Mouse (Mus musculus): ENCODE data around the gene Rbms1. TPM values are rescaled to one million over a fixed set of nuclear protein-coding genes. Genes with fewer than 3 reads are reported as not detected.

Rbms1 gene
- polyA plus RNA-seq, 1 experiment: 94.8 TPM

GRCm38 (mm10) chr2:60714475-60714874 is 248.5 kb downstream of the Rbms1 start:
- Histone ChIP-seq H3K27ac (ENCODE audit: insufficient read depth, low read length) (no peak overlapping the region), H3K36me3 (ENCODE audit: control insufficient read depth, insufficient read depth, low read length) (no peaks in the 10 kb centered on the region), H3K4me1 (ENCODE audit: control insufficient read depth, insufficient read depth, insufficient read length) (no peaks in the 10 kb centered on the region; the same call in 1 of the 2 replicates), H3K4me3 (ENCODE audit: extremely low read depth, insufficient read depth, insufficient read length) (no peak overlapping the region), H3K27me3 (ENCODE audit: control insufficient read depth, insufficient read depth, low read length) (no peaks in the 10 kb centered on the region)
- TF ChIP-seq POLR2A (IDR thresholded peaks at IDR 0.05; ENCODE audit: low read depth, low read length) (no peak), CTCF (IDR thresholded peaks at IDR 0.05; ENCODE audit: extremely low read depth, insufficient read depth, insufficient read length, insufficient replicate concordance) (no peak)
- WGBS: 53% methylated on average over 7 of the region's 7 CpGs
- DNase-seq (ENCODE audit: low read depth in 1 of 2, low spot score in 2 of 2): no peak

- DNase-seq (ENCODE audit: low read depth in 1 of 2, low spot score in 2 of 2): no peak
- 78% methylated on average over 8 of the region's 8 CpGs for WGBS
- no peaks in the 10 kb centered on the region for H3K36me3 ChIP-seq (ENCODE audit: control insufficient read depth, insufficient read depth, low read length)
- H3K4me3 ChIP-seq (ENCODE audit: extremely low read depth, insufficient read depth, insufficient read length): no peak overlapping the region
- no peak for TF ChIP-seq CTCF (IDR thresholded peaks at IDR 0.05; ENCODE audit: extremely low read depth, insufficient read depth, insufficient read length, insufficient replicate concordance)
- no peak for TF ChIP-seq POLR2A (IDR thresholded peaks at IDR 0.05; ENCODE audit: low read depth, low read length)
- H3K27ac ChIP-seq (ENCODE audit: insufficient read depth, low read length): no peak overlapping the region
- no peaks in the 10 kb centered on the region for H3K27me3 ChIP-seq (ENCODE audit: control insufficient read depth, insufficient read depth, low read length)
- H3K4me1 ChIP-seq (ENCODE audit: control insufficient read depth, insufficient read depth, insufficient read length): no peaks in the 10 kb centered on the region; the same call in 1 of the 2 replicates
Observed at GRCm38 (mm10) chr2:60713857-60714256, 249.1 kb downstream of the Rbms1 start.

- Histone ChIP-seq H3K4me3 (ENCODE audit: extremely low read depth, insufficient read depth, insufficient read length) (no peak overlapping the region), H3K36me3 (ENCODE audit: control insufficient read depth, insufficient read depth, low read length) (no peaks in the 10 kb centered on the region), H3K27ac (ENCODE audit: insufficient read depth, low read length) (no peak overlapping the region), H3K4me1 (ENCODE audit: control insufficient read depth, insufficient read depth, insufficient read length) (no peaks in the 10 kb centered on the region; the same call in 1 of the 2 replicates), H3K27me3 (ENCODE audit: control insufficient read depth, insufficient read depth, low read length) (no peaks in the 10 kb centered on the region)
- DNase-seq (ENCODE audit: low read depth in 1 of 2, low spot score in 2 of 2): no peak
- TF ChIP-seq CTCF (IDR thresholded peaks at IDR 0.05; ENCODE audit: extremely low read depth, insufficient read depth, insufficient read length, insufficient replicate concordance): no peak
- TF ChIP-seq POLR2A (IDR thresholded peaks at IDR 0.05; ENCODE audit: low read depth, low read length): no peak
- 76% methylated on average over 5 of the region's 5 CpGs for WGBS
Observed at GRCm38 (mm10) chr2:60712891-60713290, 250.1 kb downstream of the Rbms1 start.

GRCm38 (mm10) chr2:60712483-60712882 is 250.5 kb downstream of the Rbms1 start:
- 86% methylated on average over 6 of the region's 6 CpGs for WGBS
- Histone ChIP-seq H3K4me1 (ENCODE audit: control insufficient read depth, insufficient read depth, insufficient read length) (no peaks in the 10 kb centered on the region; the same call in 1 of the 2 replicates), H3K27ac (ENCODE audit: insufficient read depth, low read length) (no peak overlapping the region)

GRCm38 (mm10) chr2:60711098-60711880 is 251.7 kb downstream of the Rbms1 start:
- Histone ChIP-seq H3K4me1 (ENCODE audit: control insufficient read depth, insufficient read depth, insufficient read length) (no peaks in the 10 kb centered on the region), H3K27me3 (ENCODE audit: control insufficient read depth, insufficient read depth, low read length) (no peaks in the 10 kb centered on the region), H3K36me3 (ENCODE audit: control insufficient read depth, insufficient read depth, low read length) (no peaks in the 10 kb centered on the region), H3K4me3 (ENCODE audit: extremely low read depth, insufficient read depth, insufficient read length) (no peak overlapping the region), H3K27ac (ENCODE audit: insufficient read depth, low read length) (no peak overlapping the region)
- TF ChIP-seq POLR2A (IDR thresholded peaks at IDR 0.05; ENCODE audit: low read depth, low read length) (no peak), CTCF (IDR thresholded peaks at IDR 0.05; ENCODE audit: extremely low read depth, insufficient read depth, insufficient read length, insufficient replicate concordance) (no peak)
- 82% methylated on average over 7 of the region's 7 CpGs for WGBS
- no peak for DNase-seq (ENCODE audit: low read depth in 1 of 2, low spot score in 2 of 2)

More at GRCm38 (mm10) chr2:60712483-60712882, 250.5 kb downstream of the Rbms1 start:
- H3K4me3 ChIP-seq (ENCODE audit: extremely low read depth, insufficient read depth, insufficient read length): no peak overlapping the region
- no peak for DNase-seq (ENCODE audit: low read depth in 1 of 2, low spot score in 2 of 2)
- H3K27me3 ChIP-seq (ENCODE audit: control insufficient read depth, insufficient read depth, low read length): no peaks in the 10 kb centered on the region
- no peaks in the 10 kb centered on the region for H3K36me3 ChIP-seq (ENCODE audit: control insufficient read depth, insufficient read depth, low read length)
- no peak for TF ChIP-seq POLR2A (IDR thresholded peaks at IDR 0.05; ENCODE audit: low read depth, low read length)
- no peak for TF ChIP-seq CTCF (IDR thresholded peaks at IDR 0.05; ENCODE audit: extremely low read depth, insufficient read depth, insufficient read length, insufficient replicate concordance)

GRCm38 (mm10) chr2:60710317-60710716 is 252.7 kb downstream of the Rbms1 start:
- no peak for DNase-seq (ENCODE audit: low read depth in 1 of 2, low spot score in 2 of 2)
- 87% methylated on average over 4 of the region's 4 CpGs for WGBS
- Histone ChIP-seq H3K27me3 (ENCODE audit: control insufficient read depth, insufficient read depth, low read length) (no peaks in the 10 kb centered on the region), H3K27ac (ENCODE audit: insufficient read depth, low read length) (no peak overlapping the region), H3K4me3 (ENCODE audit: extremely low read depth, insufficient read depth, insufficient read length) (no peak overlapping the region), H3K36me3 (ENCODE audit: control insufficient read depth, insufficient read depth, low read length) (no peaks in the 10 kb centered on the region), H3K4me1 (ENCODE audit: control insufficient read depth, insufficient read depth, insufficient read length) (no peaks in the 10 kb centered on the region)
- TF ChIP-seq CTCF (IDR thresholded peaks at IDR 0.05; ENCODE audit: extremely low read depth, insufficient read depth, insufficient read length, insufficient replicate concordance): no peak
- no peak for TF ChIP-seq POLR2A (IDR thresholded peaks at IDR 0.05; ENCODE audit: low read depth, low read length)

- Histone ChIP-seq H3K27ac (ENCODE audit: insufficient read depth, low read length) (no peak overlapping the region), H3K4me1 (ENCODE audit: control insufficient read depth, insufficient read depth, insufficient read length) (no peaks in the 10 kb centered on the region), H3K36me3 (ENCODE audit: control insufficient read depth, insufficient read depth, low read length) (no peaks in the 10 kb centered on the region), H3K4me3 (ENCODE audit: extremely low read depth, insufficient read depth, insufficient read length) (no peak overlapping the region), H3K27me3 (ENCODE audit: control insufficient read depth, insufficient read depth, low read length) (no peaks in the 10 kb centered on the region)
- TF ChIP-seq POLR2A (IDR thresholded peaks at IDR 0.05; ENCODE audit: low read depth, low read length): no peak
- no peak for DNase-seq (ENCODE audit: low read depth in 1 of 2, low spot score in 2 of 2)
- WGBS: 67% methylated on average over 3 of the region's 3 CpGs
Observed at GRCm38 (mm10) chr2:60708671-60709070, 254.3 kb downstream of the Rbms1 start.
